ENCODE assay signal across 19 mouse cellular contexts in genomic region chr6:82070459-82070858, GRCm38 (mm10). TPM values are rescaled to one million over a fixed set of nuclear protein-coding genes. Genes with fewer than 3 reads are reported as not detected.
"Had no signal": no experiment of that assay in that cellular context is flagged by ENCODE, and none has a peak within 500 bp of the region (broad histone marks: within the 10 kb centered on the region; RNA-seq: fewer than 3 reads in every experiment).

No protein-coding gene starts in this region.

- H3K36me3 ChIP-seq: midbrain, embryonic 13.5 days; midbrain, embryonic 15.5 days; neural tube, embryonic 12.5 days had no signal

- ATAC-seq: midbrain, embryonic 13.5 days; midbrain, embryonic 15.5 days had no signal

- DNase-seq: lung, adult 2 months; lung, postnatal 14 days; lung, postnatal 36 days; right cerebral cortex, postnatal 14 days; thymus, adult 2 months; thymus, postnatal 25 days; thymus, postnatal 4 days had no signal

- H3K27ac ChIP-seq: lung, embryonic 15.5 days; macrophage; midbrain, embryonic 13.5 days; midbrain, embryonic 15.5 days; neural tube, embryonic 12.5 days; stomach, embryonic 15.5 days; stomach, postnatal 0 days had no signal

- H3K9ac ChIP-seq: lung, embryonic 15.5 days; midbrain, embryonic 13.5 days; midbrain, embryonic 15.5 days; neural tube, embryonic 12.5 days; stomach, embryonic 15.5 days had no signal

- H3K4me2 ChIP-seq: lung, embryonic 15.5 days; midbrain, embryonic 11.5 days; midbrain, embryonic 13.5 days; midbrain, embryonic 15.5 days; neural tube, embryonic 12.5 days; stomach, embryonic 15.5 days had no signal

- H3K4me3 ChIP-seq: lung, embryonic 15.5 days; megakaryocyte, embryonic 14.5 days; midbrain, embryonic 13.5 days; midbrain, embryonic 15.5 days; neural tube, embryonic 12.5 days; stomach, embryonic 15.5 days had no signal

- H3K9me3 ChIP-seq: lung, embryonic 15.5 days; midbrain, embryonic 13.5 days; midbrain, embryonic 15.5 days; neural tube, embryonic 12.5 days; stomach, embryonic 15.5 days had no signal

- H3K4me1 ChIP-seq: lung, embryonic 15.5 days; midbrain, embryonic 13.5 days; midbrain, embryonic 15.5 days; neural tube, embryonic 12.5 days; stomach, embryonic 15.5 days had no signal

- H3K27me3 ChIP-seq: lung, embryonic 15.5 days; midbrain, embryonic 13.5 days; midbrain, embryonic 15.5 days; neural tube, embryonic 12.5 days; stomach, embryonic 15.5 days had no signal

RNA-seq across cellular contexts. Expression of gene Eva1a, which starts 29.6 kb away (rescaled TPM):
- total RNA-seq: megakaryocyte progenitor cell, adult 5-6 weeks; monocyte, adult 5-6 weeks; neutrophil, adult 5-6 weeks had no signal
- polyA plus RNA-seq: macrophage had no signal
